Mouse (Mus musculus) cerebellum, adult 11 months (tissue): Measurements from ENCODE around the gene Wrap73.

ENCODE experiments used
- DNase-seq: peaks from one replicate; pipeline ENCODE4 v3.0.0; 2022

The Wrap73 gene

GRCm38 (mm10) chr4:154142211-154143040, at the start of gene Wrap73:
Gene Wrap73, plus strand, starts transcription at chr4:154142372.
- peak; percentile 86 for DNase-seq

- DNase-seq, result peak; percentile 40
Observed at GRCm38 (mm10) chr4:154093210-154093609, 49.0 kb upstream of the Wrap73 start.

DNA sequence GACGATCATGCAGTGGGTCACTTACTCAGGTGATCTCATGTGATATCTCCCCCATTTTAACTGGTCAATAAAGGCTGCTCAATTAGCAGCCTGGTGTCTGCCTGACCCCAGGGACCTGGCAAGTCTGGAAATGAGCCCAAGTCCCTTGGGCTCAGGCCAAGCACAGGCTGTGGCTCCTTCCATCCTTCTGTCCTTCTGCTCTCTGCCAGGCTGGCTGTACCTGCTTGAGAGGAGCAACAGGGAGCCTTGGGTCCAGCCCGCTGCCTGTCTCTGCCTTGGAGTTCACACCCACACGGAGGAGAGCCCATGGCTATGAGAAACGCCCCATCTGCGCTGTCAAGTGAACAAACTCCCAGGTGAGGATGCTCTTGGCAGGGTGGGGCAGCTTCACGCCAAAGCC, 46.1 kb upstream of the Wrap73 start:
- DNase-seq, result no peak

DNA sequence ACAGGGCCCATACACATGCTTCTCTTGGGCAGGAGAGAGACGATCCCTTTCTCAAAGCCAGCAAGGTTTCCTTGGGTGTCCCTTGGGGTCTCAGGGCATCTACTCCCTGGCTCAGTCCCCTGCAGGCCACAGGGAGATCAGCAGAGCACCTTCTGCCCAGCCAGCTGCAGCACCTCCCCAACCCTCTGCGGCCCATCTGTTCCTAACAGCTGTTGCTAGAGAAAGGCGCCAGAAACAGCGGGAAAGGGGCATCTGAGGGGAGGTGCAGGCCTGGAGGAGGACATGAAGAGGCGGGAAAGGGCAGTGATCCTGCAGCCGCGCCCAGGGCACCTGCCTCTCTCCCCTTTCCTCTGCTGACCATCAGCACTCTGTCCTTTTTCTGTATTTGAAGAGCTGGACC, 42.8 kb upstream of the Wrap73 start:
- no peak for DNase-seq

DNA sequence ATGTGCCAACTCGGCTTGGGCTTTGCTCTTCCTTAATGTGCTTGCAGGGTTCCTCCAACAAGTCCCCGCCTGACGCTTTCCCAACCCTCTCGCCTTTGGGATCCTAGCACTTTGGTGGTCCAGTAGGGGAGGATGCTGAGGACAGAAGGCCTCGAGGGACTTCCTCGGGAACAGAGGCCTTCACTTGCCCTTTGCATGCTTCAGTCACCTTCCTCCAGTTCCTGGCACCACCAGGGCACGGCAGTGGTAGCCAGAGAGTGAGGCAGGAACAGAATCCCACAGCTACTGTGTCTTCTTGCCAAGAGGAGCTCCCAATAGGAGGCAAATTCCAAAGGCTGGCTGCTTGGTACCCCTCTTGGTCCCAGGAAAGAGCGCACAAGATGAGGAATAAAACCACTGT, 38.8 kb upstream of the Wrap73 start:
- DNase-seq, result no peak

GRCm38 (mm10) chr4:154103912-154104311, 38.3 kb upstream of the Wrap73 start:
- no peak for DNase-seq

- peak; percentile 52 for DNase-seq
Observed at GRCm38 (mm10) chr4:154105381-154106001, 36.7 kb upstream of the Wrap73 start.

GRCm38 (mm10) chr4:154106497-154107061, 35.6 kb upstream of the Wrap73 start:
- DNase-seq, result no peak

GRCm38 (mm10) chr4:154109216-154109849, 32.8 kb upstream of the Wrap73 start:
- peak; percentile 73 for DNase-seq

- DNase-seq, result no peak
Observed at GRCm38 (mm10) chr4:154109850-154110243, 32.3 kb upstream of the Wrap73 start.

- no peak for DNase-seq
Observed at GRCm38 (mm10) chr4:154116421-154116820, 25.8 kb upstream of the Wrap73 start.

- peak; percentile 73 for DNase-seq
Observed at GRCm38 (mm10) chr4:154118782-154119181, 23.4 kb upstream of the Wrap73 start.

GRCm38 (mm10) chr4:154119208-154119607, 23.0 kb upstream of the Wrap73 start:
- peak; percentile 24 for DNase-seq

- DNase-seq, result no peak
Observed at GRCm38 (mm10) chr4:154121800-154122199, 20.4 kb upstream of the Wrap73 start.

GRCm38 (mm10) chr4:154122374-154122773, 19.8 kb upstream of the Wrap73 start:
- DNase-seq, result no peak

DNA sequence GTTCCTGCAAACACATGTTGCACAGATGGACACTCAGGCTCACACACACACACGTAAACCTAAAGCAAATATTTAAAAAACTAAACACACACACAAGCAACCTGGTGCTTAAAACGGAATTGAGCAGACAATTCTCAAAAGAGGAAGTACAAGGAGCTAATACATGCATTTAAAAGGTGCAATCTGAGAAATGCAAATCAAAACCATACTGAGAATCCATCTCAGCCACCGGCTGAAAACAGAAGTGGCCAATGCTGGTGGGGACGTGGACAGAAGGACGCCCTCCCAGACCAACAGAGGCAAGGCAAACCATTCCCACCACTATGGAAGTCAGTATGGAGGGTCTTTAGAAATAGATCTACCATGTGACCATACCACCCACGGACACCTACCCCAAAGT, 18.6 kb upstream of the Wrap73 start:
- no peak for DNase-seq

DNA sequence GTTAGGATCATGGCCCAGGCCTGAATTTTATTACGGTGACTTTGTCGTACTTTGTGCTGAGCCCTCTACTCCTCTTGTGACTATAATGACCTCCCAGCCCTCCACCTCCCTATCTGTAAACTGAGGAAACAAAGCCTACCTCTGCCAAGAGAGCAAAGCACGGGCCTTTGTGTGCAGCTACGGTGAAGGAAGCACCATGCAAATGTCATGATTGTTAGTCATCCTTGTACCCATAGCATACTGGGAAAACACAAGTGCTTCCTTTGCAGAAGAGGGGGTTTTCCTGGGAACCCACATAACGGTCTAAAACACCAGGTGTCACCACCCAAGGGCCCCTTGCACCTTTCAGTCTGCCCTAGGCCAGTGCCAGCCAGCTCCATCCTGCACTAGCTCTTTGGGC, 17.0 kb upstream of the Wrap73 start:
- DNase-seq, result no peak

GRCm38 (mm10) chr4:154127273-154127672, 14.9 kb upstream of the Wrap73 start:
- DNase-seq, result no peak

DNA sequence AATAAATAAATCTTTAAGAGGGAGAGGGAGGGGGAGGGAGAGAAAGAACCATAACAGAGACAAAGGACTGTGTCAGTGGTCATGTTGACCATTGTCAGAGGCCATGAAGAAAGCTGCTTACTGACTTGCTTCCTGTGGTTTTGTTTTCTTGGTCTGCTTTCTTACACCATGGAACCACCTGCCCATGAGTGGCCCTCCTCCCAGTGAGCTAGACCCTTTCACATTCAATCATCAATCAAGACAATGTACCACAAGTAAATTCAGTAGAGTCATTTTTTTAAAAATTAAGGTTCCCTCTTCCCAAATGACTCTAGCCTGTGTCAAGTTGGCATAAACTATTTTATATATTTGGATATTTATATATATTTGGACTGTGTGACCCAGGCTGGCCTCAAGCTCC, 12.2 kb upstream of the Wrap73 start:
- DNase-seq, result no peak

GRCm38 (mm10) chr4:154131894-154132293, 10.3 kb upstream of the Wrap73 start:
- no peak for DNase-seq

GRCm38 (mm10) chr4:154134803-154135202, 7.4 kb upstream of the Wrap73 start:
- no peak for DNase-seq

DNA sequence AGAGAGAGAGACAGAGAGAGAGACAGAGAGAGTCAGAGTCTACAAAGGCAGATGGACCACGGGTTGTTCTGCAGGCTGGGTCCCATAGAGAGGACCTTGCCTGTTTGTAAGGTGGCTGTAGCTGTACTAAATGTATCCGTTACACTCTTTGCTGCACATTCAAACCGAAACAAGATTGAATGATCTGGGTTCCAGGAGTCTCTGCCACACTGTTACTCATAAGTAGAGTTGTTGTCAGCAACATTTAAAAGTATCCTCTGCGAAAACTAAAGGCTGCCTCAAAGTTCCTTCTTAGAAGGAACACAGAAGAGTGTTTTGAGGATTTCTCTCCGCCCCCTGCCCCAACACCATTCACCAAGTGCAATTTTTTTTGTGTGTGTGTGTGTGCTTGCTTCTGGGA, 5.0 kb upstream of the Wrap73 start:
- DNase-seq, result no peak

DNA sequence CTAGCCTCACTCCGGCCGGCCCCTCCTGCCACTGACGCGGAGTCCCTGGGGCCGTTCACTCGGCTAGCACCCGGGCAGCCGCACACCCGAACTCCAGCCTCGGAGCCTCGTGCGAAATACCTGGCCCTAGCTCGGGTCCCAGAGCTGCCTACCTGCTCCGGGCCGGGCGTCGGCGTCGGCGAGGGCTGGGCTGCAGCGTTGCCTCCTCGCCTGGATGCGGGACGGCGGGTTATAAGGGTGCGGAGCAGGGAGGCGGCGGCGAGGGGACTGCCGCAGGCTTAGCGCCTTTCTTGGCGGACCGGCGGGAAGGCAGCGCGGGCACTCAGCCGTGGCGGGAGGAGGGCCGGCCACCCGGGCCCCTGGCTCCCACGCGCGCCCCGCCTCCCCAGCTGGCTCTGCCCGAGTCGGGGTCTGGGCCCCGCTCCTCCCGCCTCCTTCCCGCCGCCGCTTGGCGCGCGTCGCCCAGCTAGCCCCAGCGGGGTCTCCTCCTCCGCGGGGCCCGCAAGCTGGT, 2.4 kb upstream of the Wrap73 start:
- DNase-seq, result no peak

- DNase-seq, result no peak
Observed at GRCm38 (mm10) chr4:154140182-154140212, 2.2 kb upstream of the Wrap73 start, which contains the start of gene Trp73. Gene Trp73, minus strand, starts transcription at chr4:154140208.
